ENCODE assay signal across 16 mouse cellular contexts in genomic region chr10:21976253-21976652, GRCm38 (mm10).
DNase-seq lines count a peak whose midpoint lies in the region; ATAC-seq and TF ChIP-seq lines count a peak whose summit lies in the region.
"Had no signal": no experiment of that assay in that cellular context is flagged by ENCODE, and none has a peak within 500 bp of the region (broad histone marks: within the 10 kb centered on the region; RNA-seq: fewer than 3 reads in every experiment).

No protein-coding gene starts in this region.

- WGBS in forebrain, embryonic 16.5 days: 87% methylated on average over 5 of the region's 5 CpGs

- no peak overlapping the region for H3K4me2 ChIP-seq in forebrain, embryonic 16.5 days (ENCODE audit: low read length)
- H3K4me2 ChIP-seq: embryonic facial prominence, embryonic 12.5 days; forebrain, embryonic 13.5 days had no signal

- TF ChIP-seq CTCF in gastrocnemius, adult 2 months (IDR thresholded peaks at IDR 0.05): no peak

- peak; percentile 88 for ATAC-seq in inflammation-experienced regulatory T-cells, adult 6 months
- peak; percentile 75 for ATAC-seq in neutrophil, adult 5-6 weeks (ENCODE audit: extremely low read depth, insufficient number of reproducible peaks, low FRiP score, poor library complexity, severe bottlenecking)
- ATAC-seq in forebrain, embryonic 16.5 days: no peak
- ATAC-seq: forebrain, embryonic 13.5 days; intestine, embryonic 16.5 days; Patski had no signal

- H3K9me3 ChIP-seq in forebrain, embryonic 16.5 days (ENCODE audit: control insufficient read depth, low read length): no peaks in the 10 kb centered on the region
- H3K9me3 ChIP-seq: embryonic facial prominence, embryonic 12.5 days; forebrain, embryonic 13.5 days had no signal

- H3K27ac ChIP-seq in gastrocnemius, adult 2 months: no peak overlapping the region
- H3K27ac ChIP-seq in forebrain, embryonic 16.5 days (ENCODE audit: low read length): no peak overlapping the region
- H3K27ac ChIP-seq: embryonic facial prominence, embryonic 12.5 days; forebrain, embryonic 13.5 days had no signal

- H3K4me3 ChIP-seq in gastrocnemius, adult 2 months: no peak overlapping the region
- no peak overlapping the region for H3K4me3 ChIP-seq in forebrain, embryonic 16.5 days (replicated peaks; ENCODE audit: low read length)
- H3K4me3 ChIP-seq: embryonic facial prominence, embryonic 12.5 days; forebrain, embryonic 13.5 days had no signal

- no peaks in the 10 kb centered on the region for H3K4me1 ChIP-seq in forebrain, embryonic 16.5 days (replicated peaks; ENCODE audit: control insufficient read depth, insufficient read depth, low read length)
- H3K4me1 ChIP-seq: embryonic facial prominence, embryonic 12.5 days; forebrain, embryonic 13.5 days had no signal

- intact Hi-C loops in gastrocnemius, adult 2 months (cut with DNase I): no loop called here

- peak; percentile 94 for DNase-seq in heart, adult 11 months
- DNase-seq in heart, adult 9 months (ENCODE audit: low spot score in 2 of 2): no peak
- peak; percentile 65 for DNase-seq in CD4-positive, CD25-positive, alpha-beta regulatory T cell, adult 2 months (ENCODE audit: low read depth, low spot score)
- DNase-seq in gastrocnemius, adult 2 months: no peak
- no peak for DNase-seq in ovary, adult 18-20 months (ENCODE audit: low spot score)
- DNase-seq: adrenal gland, postnatal 14 days; cerebellum, adult 9-10 months; kidney, postnatal 4 days; right cerebral cortex, postnatal 4 days had no signal

- no peaks in the 10 kb centered on the region for H3K27me3 ChIP-seq in forebrain, embryonic 16.5 days (replicated peaks; ENCODE audit: control insufficient read depth, insufficient read depth, low read length)
- H3K27me3 ChIP-seq: embryonic facial prominence, embryonic 12.5 days; forebrain, embryonic 13.5 days; Patski had no signal

- H3K36me3 ChIP-seq in forebrain, embryonic 16.5 days (ENCODE audit: control insufficient read depth, insufficient read depth): no peaks in the 10 kb centered on the region
- H3K36me3 ChIP-seq: embryonic facial prominence, embryonic 12.5 days had no signal

- H3K9ac ChIP-seq in forebrain, embryonic 16.5 days (replicated peaks; ENCODE audit: low read depth, low read length): no peak overlapping the region
- H3K9ac ChIP-seq: embryonic facial prominence, embryonic 12.5 days; forebrain, embryonic 13.5 days had no signal

Comparison
In these comparisons a context has a peak if more than half of its experiments do, and no peak if none do; other contexts are left out.
1. DNase-seq: peak in heart, adult 11 months (single experiment) and CD4-positive, CD25-positive, alpha-beta regulatory T cell, adult 2 months (single experiment); none in heart, adult 9 months (0 of 2), gastrocnemius, adult 2 months (single experiment) and ovary, adult 18-20 months (single experiment).